Mouse (Mus musculus) lung, postnatal 14 days (tissue): ENCODE measurements around the gene Pbx3.

ENCODE experiments used
- DNase-seq: peaks from one replicate; pipeline ENCODE4 v3.0.0; 2021

The Pbx3 gene

GRCm38 (mm10) chr2:34139470-34140158 lies 233.3 kb downstream of the Pbx3 start:
- DNase-seq = no peak

GRCm38 (mm10) chr2:34135316-34135715 lies 237.6 kb downstream of the Pbx3 start:
- no peak for DNase-seq

GRCm38 (mm10) chr2:34132751-34133150 lies 240.2 kb downstream of the Pbx3 start:
- no peak for DNase-seq

GRCm38 (mm10) chr2:34129674-34130267 lies 243.2 kb downstream of the Pbx3 start:
- no peak for DNase-seq

- no peak for DNase-seq
Measured at GRCm38 (mm10) chr2:34127871-34128270, 245.1 kb downstream of the Pbx3 start.

GRCm38 (mm10) chr2:34123896-34124295 lies 249.0 kb downstream of the Pbx3 start:
- no peak for DNase-seq
